Mouse (Mus musculus): ENCODE results near the gene Frmd8.
"Not testable (repeated sequence)": the region's sequence is repeated elsewhere in the genome, so short reads cannot be mapped to it uniquely, and the experiment has no call there.

Gene Frmd8

GRCm38 (mm10) chr19:5885838-5886237 is 10.8 kb upstream of the Frmd8 start:
- in situ Hi-C loops (cut with MboI, MseI), result no loop called here

- in situ Hi-C loops (cut with MboI, MseI), result no loop called here
These were observed 8.9 kb upstream of the Frmd8 start for GRCm38 (mm10) chr19:5883935-5884334.

DNA sequence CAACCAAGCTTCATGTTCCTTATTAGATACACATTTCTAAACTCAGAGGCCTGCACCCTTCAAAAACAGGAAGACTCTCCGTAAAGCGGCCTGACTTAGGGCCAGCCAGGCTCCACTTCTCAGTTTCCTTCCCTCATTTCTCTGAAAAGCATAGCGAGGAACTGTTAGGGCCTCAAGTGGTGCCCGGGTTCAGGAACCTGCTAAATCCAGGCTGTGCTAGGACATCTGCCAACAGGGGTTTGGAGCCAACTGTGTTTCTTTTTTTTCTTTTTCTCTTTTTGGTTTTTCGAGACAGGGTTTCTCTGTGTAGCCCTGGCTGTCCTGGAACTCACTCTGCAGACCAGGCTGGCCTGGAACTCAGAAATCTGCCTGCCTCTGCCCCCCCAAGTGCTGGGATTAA is 7.0 kb upstream of the Frmd8 start:
- in situ Hi-C loops (cut with MboI, MseI), result not testable (repeated sequence)

GRCm38 (mm10) chr19:5881155-5881554 is 6.1 kb upstream of the Frmd8 start:
- in situ Hi-C loops (cut with MboI, MseI), result no loop called here

GRCm38 (mm10) chr19:5879735-5880134 is 4.7 kb upstream of the Frmd8 start:
- in situ Hi-C loops (cut with MboI, MseI), result loop anchor here (5.0 kb wide), 1 partner anchor 87 kb away; no protein-coding TSS in a partner anchor

- in situ Hi-C loops (cut with MboI, MseI), result loop anchor here (5.0 kb wide), 1 partner anchor 87 kb away; no protein-coding TSS in a partner anchor
These were observed 3.8 kb upstream of the Frmd8 start for GRCm38 (mm10) chr19:5878916-5879315.

GRCm38 (mm10) chr19:5878362-5878722 is 3.3 kb upstream of the Frmd8 start:
- in situ Hi-C loops (cut with MboI, MseI), result loop anchor here (5.0 kb wide), 1 partner anchor 86 kb away; no protein-coding TSS in a partner anchor

DNA sequence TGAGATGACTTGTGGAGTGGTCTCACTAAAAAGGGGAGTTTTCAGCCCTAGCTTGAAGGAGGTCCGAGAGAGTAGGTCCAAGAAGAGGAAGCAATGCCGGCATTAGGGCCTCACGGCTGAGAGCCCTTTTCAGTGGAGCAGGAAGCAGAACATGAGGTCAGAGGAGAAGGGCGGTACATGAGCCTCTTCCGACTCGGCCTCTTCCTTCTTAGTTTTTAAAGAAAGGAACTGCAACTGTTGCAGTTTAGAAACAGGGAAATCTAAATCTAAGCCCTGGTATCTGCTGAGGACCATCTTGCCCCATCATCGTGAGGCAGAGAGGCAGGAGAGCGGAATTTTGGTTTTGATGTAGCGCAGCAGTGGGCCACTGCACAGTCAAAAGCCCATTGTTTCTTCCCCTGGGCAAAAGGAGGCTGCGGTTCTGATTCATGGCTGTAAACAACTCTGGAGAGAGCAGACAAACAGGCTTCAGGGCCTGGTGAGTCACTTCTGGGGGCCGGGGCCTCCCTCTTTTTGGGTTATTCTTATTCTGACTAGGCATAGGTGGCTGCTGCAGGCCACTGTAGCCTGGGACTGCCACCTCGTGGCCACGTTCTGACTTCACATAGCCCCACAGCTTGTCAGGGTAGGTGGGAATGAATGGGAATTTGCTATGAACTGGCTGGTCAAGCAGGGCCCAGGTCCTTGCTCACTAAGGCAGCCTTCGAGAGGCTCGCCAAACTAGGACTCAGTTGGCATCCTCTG is 2.7 kb upstream of the Frmd8 start, which contains the start of gene Slc25a45:
Gene Slc25a45, plus strand, starts transcription at position 191 of the 744 bp plus-strand sequence.
- in situ Hi-C loops (cut with MboI, MseI), result loop anchor here (5.0 kb wide), 1 partner anchor 85 kb away; no protein-coding TSS in a partner anchor

GRCm38 (mm10) chr19:5874391-5874968 is 594 bp downstream of the Frmd8 start:
- in situ Hi-C loops (cut with MboI, MseI), result no loop called here

DNA sequence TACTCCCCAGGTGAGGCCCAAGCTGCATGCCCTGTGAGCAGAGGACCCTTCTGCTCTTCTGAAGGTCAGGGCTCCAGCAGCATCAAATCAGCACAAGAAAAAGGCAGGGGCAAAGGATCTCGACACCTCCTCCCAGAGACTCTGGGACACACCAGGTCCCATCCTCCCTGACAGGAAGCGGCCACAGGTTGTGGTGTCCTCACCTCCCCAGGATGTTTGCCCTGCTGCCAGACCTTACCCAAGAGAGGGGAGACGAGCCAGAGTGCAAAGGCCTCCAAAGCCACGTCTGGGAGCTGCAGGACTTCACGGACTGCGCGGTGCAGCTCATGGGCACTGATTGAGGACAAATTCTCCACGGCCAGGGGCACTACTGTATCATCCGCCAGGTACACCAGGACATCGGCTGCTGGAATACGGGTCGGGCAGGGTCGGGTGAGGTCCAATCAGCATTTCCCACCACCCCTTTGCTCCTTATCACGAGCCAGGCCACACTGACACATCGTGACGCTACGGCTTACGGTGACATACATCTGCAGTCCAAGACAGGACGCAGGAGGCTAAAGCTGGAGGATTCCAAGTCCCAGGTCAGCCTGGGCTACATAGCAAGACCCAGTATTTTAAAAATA is 2.0 kb downstream of the Frmd8 start:
- in situ Hi-C loops (cut with MboI, MseI), result no loop called here

- in situ Hi-C loops (cut with MboI, MseI), result no loop called here
These were observed 2.5 kb downstream of the Frmd8 start for GRCm38 (mm10) chr19:5872528-5872927.

DNA sequence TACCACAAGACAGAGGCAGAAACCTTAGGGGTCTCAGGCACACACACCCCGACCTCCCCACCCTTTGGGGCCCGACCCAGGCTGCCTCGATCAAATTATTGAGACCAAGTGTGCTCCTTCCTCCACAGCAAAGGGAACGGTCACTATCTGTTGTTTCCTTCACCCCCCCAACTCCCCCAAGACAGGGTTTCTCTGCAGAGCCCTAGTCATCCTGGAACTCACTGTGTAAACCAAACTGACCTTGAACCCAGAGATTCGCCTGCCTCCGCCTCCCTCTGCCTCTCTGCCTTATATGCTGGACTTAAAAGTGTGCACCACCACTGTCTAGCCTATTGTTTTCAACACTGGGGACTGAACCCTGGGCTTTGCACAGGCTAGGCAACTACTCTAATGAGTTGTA is 3.4 kb downstream of the Frmd8 start:
- in situ Hi-C loops (cut with MboI, MseI), result no loop called here

- in situ Hi-C loops (cut with MboI, MseI), result no loop called here
These were observed 3.8 kb downstream of the Frmd8 start for GRCm38 (mm10) chr19:5871273-5871672.

DNA sequence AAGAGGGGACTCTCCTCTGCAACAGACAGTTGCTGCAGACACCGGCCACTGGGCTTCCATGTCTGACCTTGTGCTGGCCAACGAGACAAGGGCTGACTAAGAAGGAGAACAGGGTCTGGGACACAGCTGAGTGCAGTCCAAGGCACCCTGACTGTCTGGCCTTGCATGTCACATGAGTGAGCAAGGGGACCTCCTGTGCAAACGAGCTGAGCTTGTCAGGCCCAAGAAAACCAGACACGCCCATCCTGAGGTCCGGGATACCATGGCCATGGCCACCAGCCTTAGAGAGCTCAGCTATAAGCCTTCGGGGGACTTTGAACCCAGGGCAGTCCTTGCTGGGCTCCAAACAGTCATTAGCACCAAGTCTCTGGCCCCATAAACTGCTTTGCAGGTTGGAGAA is 7.0 kb downstream of the Frmd8 start:
- in situ Hi-C loops (cut with MboI, MseI), result no loop called here

DNA sequence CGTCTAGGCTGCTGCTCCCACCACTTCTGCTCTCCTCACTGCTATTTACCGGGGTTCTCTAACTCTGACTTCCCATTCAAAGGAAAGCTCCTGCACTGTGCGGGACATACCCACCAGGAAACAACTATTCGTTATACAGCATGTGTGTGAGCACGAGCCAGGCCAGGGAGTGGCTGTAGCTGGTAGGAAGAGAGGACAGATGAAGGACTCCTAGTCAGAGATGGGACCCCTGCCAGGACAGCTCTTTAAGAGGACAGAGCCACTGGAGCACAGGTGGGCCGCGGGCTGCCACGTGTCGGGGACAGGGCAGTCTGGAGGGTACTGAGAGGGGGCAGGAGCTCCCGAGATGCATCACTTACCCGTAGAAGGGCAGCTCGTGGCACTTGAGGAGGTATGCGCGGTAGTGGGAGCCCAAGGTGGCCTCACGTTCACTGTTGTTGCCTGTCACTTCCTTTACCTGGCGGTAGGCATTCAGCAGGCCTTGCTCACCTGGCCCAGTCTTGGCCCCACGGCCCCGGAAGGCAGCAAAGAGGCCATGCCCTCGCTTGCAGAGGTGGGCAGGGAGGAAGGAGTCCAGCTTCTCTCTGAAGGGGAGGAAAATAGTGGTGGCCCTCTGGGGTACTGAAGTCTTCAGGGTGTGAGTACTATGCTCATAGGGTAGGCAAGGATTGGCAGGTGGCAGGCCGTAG is 10.2 kb downstream of the Frmd8 start:
- in situ Hi-C loops (cut with MboI, MseI), result no loop called here

GRCm38 (mm10) chr19:5863776-5864175 is 11.3 kb downstream of the Frmd8 start:
- in situ Hi-C loops (cut with MboI, MseI), result no loop called here

- in situ Hi-C loops (cut with MboI, MseI), result no loop called here
These were observed 12.6 kb downstream of the Frmd8 start for GRCm38 (mm10) chr19:5862335-5863085.

GRCm38 (mm10) chr19:5856604-5857003 is 18.5 kb downstream of the Frmd8 start:
- in situ Hi-C loops (cut with MboI, MseI), result no loop called here

DNA sequence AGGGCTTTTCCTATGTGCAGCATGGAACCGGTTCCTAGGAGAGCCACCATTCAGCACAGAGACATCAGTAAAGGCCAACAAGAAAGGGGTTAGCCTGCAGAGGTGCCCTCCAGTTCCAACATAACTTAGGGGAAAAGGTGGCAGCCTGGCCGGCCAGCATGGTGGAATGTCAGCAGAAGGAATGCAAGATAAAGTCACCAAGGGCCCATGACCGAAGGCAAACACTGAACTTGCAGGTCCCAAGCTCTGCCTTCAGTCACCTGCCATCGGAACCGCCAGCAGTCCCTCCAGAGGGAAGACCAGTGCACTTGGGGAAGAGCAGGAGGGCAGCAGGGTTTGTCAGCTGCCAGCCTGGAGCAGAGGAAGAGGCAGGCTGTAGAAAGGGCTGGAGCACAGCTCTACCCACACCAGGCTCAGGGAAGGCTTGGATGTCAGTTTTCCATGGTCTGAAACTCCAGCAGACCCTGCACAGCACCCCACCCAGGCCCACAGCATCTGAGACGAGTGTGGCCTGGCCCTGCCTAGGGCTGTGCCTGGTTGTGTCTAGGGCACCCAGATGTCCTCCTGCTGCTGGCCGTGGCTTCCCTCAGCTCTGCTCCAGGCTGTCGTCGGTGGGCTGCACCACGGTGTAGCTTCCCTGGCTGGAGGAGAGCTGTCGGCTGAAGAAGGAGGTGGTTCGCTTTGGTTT is 22.9 kb downstream of the Frmd8 start:
- in situ Hi-C loops (cut with MboI, MseI), result no loop called here

DNA sequence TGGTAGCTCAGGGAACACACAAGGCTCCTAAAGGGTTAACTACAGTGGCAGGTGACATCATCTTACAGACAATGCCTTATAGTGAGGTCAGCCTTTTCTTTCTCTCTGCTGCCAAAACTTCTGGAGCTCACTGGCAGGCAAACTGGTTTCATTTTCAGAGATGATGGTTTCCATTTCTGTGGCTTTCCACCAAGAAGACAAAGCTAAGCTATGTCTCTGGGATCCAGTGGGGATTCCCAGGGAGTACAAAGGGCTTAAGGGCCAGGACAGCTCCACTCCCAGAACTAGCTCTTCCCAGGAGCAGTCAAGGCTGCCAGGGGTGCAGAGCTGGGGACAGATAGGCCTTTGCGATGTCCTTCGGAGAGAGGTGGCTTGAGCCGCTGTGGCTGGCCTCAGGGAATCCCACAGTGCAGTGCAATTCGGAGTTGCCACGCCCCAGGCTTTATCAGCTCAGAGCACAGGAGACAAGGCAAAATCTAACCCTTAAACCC is 23.5 kb downstream of the Frmd8 start:
- in situ Hi-C loops (cut with MboI, MseI), result no loop called here

DNA sequence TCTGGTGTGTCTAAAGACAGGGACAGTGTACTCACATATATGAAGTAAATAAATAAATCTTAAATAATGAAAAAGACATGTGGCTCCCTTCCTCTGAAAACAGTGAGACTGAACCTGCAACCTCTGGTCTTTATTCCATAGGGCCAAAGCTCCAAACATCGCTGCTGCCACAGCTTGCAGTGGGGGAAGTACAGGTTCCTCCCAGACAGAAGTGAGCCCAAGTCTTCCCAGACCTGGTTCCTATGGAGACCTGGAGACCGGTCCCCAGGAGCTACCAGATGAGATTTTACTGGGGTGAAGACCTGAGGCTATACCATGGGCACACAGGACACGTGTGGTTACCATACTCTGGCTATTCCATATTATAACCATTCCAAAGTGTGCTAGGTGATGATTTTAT is 24.2 kb downstream of the Frmd8 start:
- in situ Hi-C loops (cut with MboI, MseI), result no loop called here
